ENCODE assay signal across 8 mouse cellular contexts in the genomic region with DNA sequence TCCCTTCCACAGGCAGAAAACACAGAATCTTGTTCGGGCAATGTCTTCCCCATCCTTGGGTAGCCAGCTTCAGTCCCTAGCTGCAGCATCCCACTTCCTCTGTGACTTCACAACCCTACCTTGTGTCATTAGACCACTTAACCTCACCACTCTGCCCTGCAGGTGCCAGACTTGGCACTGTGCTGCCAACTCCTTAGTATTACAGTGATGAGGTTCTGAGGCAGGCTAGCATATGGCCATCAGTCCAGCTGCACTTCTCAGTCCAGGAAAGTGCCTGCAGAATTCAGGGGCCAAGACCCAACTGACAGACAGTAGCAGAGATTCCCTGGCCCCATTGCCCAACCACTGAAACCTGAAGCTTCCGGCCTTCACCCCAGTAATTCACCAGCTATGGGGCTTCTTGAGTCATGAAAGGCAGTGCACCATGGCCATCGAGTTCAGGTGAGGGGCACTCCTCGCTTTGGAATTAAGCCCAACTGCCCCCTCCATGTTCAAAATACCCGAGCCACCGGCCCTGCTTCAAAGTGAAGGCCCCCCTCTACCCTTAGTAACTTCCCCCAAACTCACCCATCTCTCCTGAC. TPM values are rescaled to one million over a fixed set of nuclear protein-coding genes. Genes with fewer than 3 reads are reported as not detected.
DNase-seq lines count a peak whose midpoint lies in the region; ATAC-seq and TF ChIP-seq lines count a peak whose summit lies in the region.

No protein-coding gene starts in this region.

- peak overlapping the region; percentile 55 for H3K4me3 ChIP-seq in heart, postnatal 0 days (ENCODE audit: low read depth, low read length)
- peak overlapping the region; percentile 75 for H3K4me3 ChIP-seq in liver, embryonic 16.5 days (ENCODE audit: low read depth, low read length)

- peak; percentile 12 for ATAC-seq in Patski
- ATAC-seq in heart, postnatal 0 days (ENCODE audit: insufficient read depth, low read depth), result no peak
- no peak for ATAC-seq in liver, embryonic 16.5 days (ENCODE audit: low read depth)

- TF ChIP-seq CTCF in Patski (IDR thresholded peaks at IDR 0.05), result no peak
- TF ChIP-seq CTCF in heart, postnatal 0 days (IDR thresholded peaks at IDR 0.05; ENCODE audit: low read depth), result no peak

- H3K9me3 ChIP-seq in heart, postnatal 0 days (replicated peaks; ENCODE audit: control insufficient read depth, low read length), result no peaks in the 10 kb centered on the region
- 0 out of 2 replicates have a peak, but pooled peaks cover 2% of the 10 kb centered on the region for H3K9me3 ChIP-seq in liver, embryonic 16.5 days (replicated peaks; ENCODE audit: control insufficient read depth, low read length)

- CTCF ChIA-PET in Patski (lab: Charles Lee), result no interaction called here

- intact Hi-C loops in left cerebral cortex, postnatal 25 days (cut with DNase I), result no loop called here

- no peak for TF ChIP-seq EP300 in heart, postnatal 0 days (IDR thresholded peaks at IDR 0.05; ENCODE audit: low read depth)

- no peaks in the 10 kb centered on the region; the same call in 1 of the 2 replicates for H3K4me1 ChIP-seq in heart, postnatal 0 days (ENCODE audit: control insufficient read depth, insufficient read depth)
- peaks cover 46% of the 10 kb centered on the region for H3K4me1 ChIP-seq in liver, embryonic 16.5 days (ENCODE audit: control insufficient read depth, low read depth, low read length)

- peak; percentile 31 for DNase-seq in kidney, adult 18-20 months
- no peak for DNase-seq in kidney, postnatal 10 days
- DNase-seq in Patski (ENCODE audit: low read depth, low spot score), result no peak
- no peak for DNase-seq in heart, postnatal 0 days (ENCODE audit: low spot score)
- DNase-seq in right cerebral cortex, postnatal 25 days, result no peak
- DNase-seq in left cerebral cortex, postnatal 25 days (ENCODE audit: low spot score in 2 of 2), result no peak
- DNase-seq in urinary bladder, postnatal 4 days (ENCODE audit: low spot score in 2 of 2), result no peak

- H3K9ac ChIP-seq in heart, postnatal 0 days (replicated peaks; ENCODE audit: low read depth, low read length), result peak overlapping the region; percentile 45
- H3K9ac ChIP-seq in liver, embryonic 16.5 days (ENCODE audit: low read depth, low read length), result peak overlapping the region; percentile 84

- in situ Hi-C loops in Patski (cut with MboI; ENCODE audit: low pct_unique_long_range_greater_than_20kb), result no loop called here

- peak overlapping the region; percentile 64 for H3K4me2 ChIP-seq in heart, postnatal 0 days (ENCODE audit: low read depth, low read length)
- peak overlapping the region; percentile 92 for H3K4me2 ChIP-seq in liver, embryonic 16.5 days (ENCODE audit: low read depth, low read length)

- H3K27me3 ChIP-seq in Patski, result peaks cover 14% of the 10 kb centered on the region
- no peaks in the 10 kb centered on the region for H3K27me3 ChIP-seq in heart, postnatal 0 days (ENCODE audit: control insufficient read depth, insufficient read depth, low read length)
- H3K27me3 ChIP-seq in liver, embryonic 16.5 days (ENCODE audit: control insufficient read depth, insufficient read depth, low read depth, low read length), result no peaks in the 10 kb centered on the region

- H3K36me3 ChIP-seq in heart, postnatal 0 days (replicated peaks; ENCODE audit: control insufficient read depth, insufficient read depth, low read length), result peaks cover 8% of the 10 kb centered on the region
- H3K36me3 ChIP-seq in liver, embryonic 16.5 days (ENCODE audit: control insufficient read depth, insufficient read depth), result peaks cover 27% of the 10 kb centered on the region

- H3K27ac ChIP-seq in heart, postnatal 0 days (ENCODE audit: low read depth), result no peak overlapping the region
- peak overlapping the region; percentile 67 for H3K27ac ChIP-seq in liver, embryonic 16.5 days (ENCODE audit: low read length)

- 11% methylated on average over 6 of the region's 6 CpGs for WGBS in heart, postnatal 0 days
- 11% methylated on average over 6 of the region's 6 CpGs for WGBS in liver, embryonic 16.5 days (ENCODE audit: insufficient replicate concordance)

- POLR2A ChIA-PET in Patski (lab: Charles Lee), result interaction anchor here (0.6 to 1.0 kb wide), 2 partner anchors 21 to 138 kb away, joined by 3 to 5 read pairs; no protein-coding TSS in a partner anchor

RNA-seq across cellular contexts. Expression of a gene that starts 0.6 kb away (rescaled TPM):
- polyA plus RNA-seq in Patski (2021), result 10.0 TPM
- 9.4 and 13.6 TPM in 2 replicates for total RNA-seq in heart, postnatal 0 days (2014; rRNA removed; ENCODE audit: low replicate concordance)
- polyA plus RNA-seq in heart, postnatal 0 days (2015; fragmentation: Nextera tagmentation; extraction: Ambion mirVana), result 9.8 and 10.2 TPM in 2 replicates
- 21.7 and 21.9 TPM in 2 replicates for polyA plus RNA-seq in liver, embryonic 16.5 days (2015; fragmentation: Nextera tagmentation; extraction: Ambion mirVana)
- total RNA-seq in left cerebral cortex, postnatal 25 days (2021), result 1 to 10 TPM; 2.9 TPM

RNA-seq across cellular contexts. Expression of a gene that starts 8.9 kb away (rescaled TPM):
- 30.1 TPM for polyA plus RNA-seq in Patski (2021)
- 17.0 and 33.4 TPM in 2 replicates for total RNA-seq in heart, postnatal 0 days (2014; rRNA removed; ENCODE audit: low replicate concordance)
- polyA plus RNA-seq in heart, postnatal 0 days (2015; fragmentation: Nextera tagmentation; extraction: Ambion mirVana), result 14.7 and 15.6 TPM in 2 replicates
- polyA plus RNA-seq in liver, embryonic 16.5 days (2015; fragmentation: Nextera tagmentation; extraction: Ambion mirVana), result 54.8 and 60.1 TPM in 2 replicates
- 1 to 10 TPM; 1.8 to 2.8 TPM for total RNA-seq in left cerebral cortex, postnatal 25 days (2021)
